Mouse (Mus musculus) spleen, postnatal 4 days (tissue): ENCODE measurements around the gene Mcm10.

ENCODE experiments used
- DNase-seq, 2 experiments: peaks; one replicate each; pipeline ENCODE4 v3.0.0; 2022; ENCODE audit warnings: low spot score in 2 of 2

Gene Mcm10

GRCm38 (mm10) chr2:5032665-5033064 is 20.1 kb upstream of the Mcm10 start:
- DNase-seq, result no peak

GRCm38 (mm10) chr2:5031215-5031614 is 18.6 kb upstream of the Mcm10 start:
- no peak for DNase-seq

GRCm38 (mm10) chr2:5029808-5030207 is 17.2 kb upstream of the Mcm10 start:
- no peak for DNase-seq

- no peak for DNase-seq
Observed at GRCm38 (mm10) chr2:5028047-5028446, 15.5 kb upstream of the Mcm10 start.

- DNase-seq, result no peak
Observed at GRCm38 (mm10) chr2:5027057-5027456, 14.5 kb upstream of the Mcm10 start.

- peak in 1 of 2 experiments; percentile 68 for DNase-seq
Observed at GRCm38 (mm10) chr2:5025162-5025733, 12.7 kb upstream of the Mcm10 start.

GRCm38 (mm10) chr2:5023699-5024399 is 11.3 kb upstream of the Mcm10 start:
- no peak for DNase-seq

GRCm38 (mm10) chr2:5023275-5023674 is 10.7 kb upstream of the Mcm10 start:
- DNase-seq, result no peak

- no peak for DNase-seq
Observed at GRCm38 (mm10) chr2:5019708-5020107, 7.1 kb upstream of the Mcm10 start.

- DNase-seq, result no peak
Observed at GRCm38 (mm10) chr2:5016922-5017321, 4.3 kb upstream of the Mcm10 start.

- no peak for DNase-seq
Observed at GRCm38 (mm10) chr2:5015527-5015926, 2.9 kb upstream of the Mcm10 start.

- no peak for DNase-seq
Observed at GRCm38 (mm10) chr2:5014616-5015015, 2.0 kb upstream of the Mcm10 start.

GRCm38 (mm10) chr2:5011898-5012490 is 597 bp downstream of the Mcm10 start:
- peak in 1 of 2 experiments; percentile 67 for DNase-seq

- no peak for DNase-seq
Observed at GRCm38 (mm10) chr2:5007107-5007506, 5.5 kb downstream of the Mcm10 start.

GRCm38 (mm10) chr2:5001266-5001665 is 11.3 kb downstream of the Mcm10 start:
- no peak for DNase-seq

- no peak for DNase-seq
Observed at GRCm38 (mm10) chr2:4998905-4999304, 13.7 kb downstream of the Mcm10 start.

GRCm38 (mm10) chr2:4996421-4996824 is 16.2 kb downstream of the Mcm10 start:
- no peak for DNase-seq

- no peak for DNase-seq
Observed at GRCm38 (mm10) chr2:4995646-4996045, 16.9 kb downstream of the Mcm10 start.

GRCm38 (mm10) chr2:4994436-4994835 is 18.2 kb downstream of the Mcm10 start:
- no peak for DNase-seq

- no peak for DNase-seq
Observed at GRCm38 (mm10) chr2:4993584-4993983, 19.0 kb downstream of the Mcm10 start.

- no peak for DNase-seq
Observed at GRCm38 (mm10) chr2:4988826-4989424, 23.7 kb downstream of the Mcm10 start.

GRCm38 (mm10) chr2:4987388-4988180 is 25.0 kb downstream of the Mcm10 start:
- DNase-seq, result no peak
